ENCODE assay signal across 9 mouse cellular contexts in the genomic region with DNA sequence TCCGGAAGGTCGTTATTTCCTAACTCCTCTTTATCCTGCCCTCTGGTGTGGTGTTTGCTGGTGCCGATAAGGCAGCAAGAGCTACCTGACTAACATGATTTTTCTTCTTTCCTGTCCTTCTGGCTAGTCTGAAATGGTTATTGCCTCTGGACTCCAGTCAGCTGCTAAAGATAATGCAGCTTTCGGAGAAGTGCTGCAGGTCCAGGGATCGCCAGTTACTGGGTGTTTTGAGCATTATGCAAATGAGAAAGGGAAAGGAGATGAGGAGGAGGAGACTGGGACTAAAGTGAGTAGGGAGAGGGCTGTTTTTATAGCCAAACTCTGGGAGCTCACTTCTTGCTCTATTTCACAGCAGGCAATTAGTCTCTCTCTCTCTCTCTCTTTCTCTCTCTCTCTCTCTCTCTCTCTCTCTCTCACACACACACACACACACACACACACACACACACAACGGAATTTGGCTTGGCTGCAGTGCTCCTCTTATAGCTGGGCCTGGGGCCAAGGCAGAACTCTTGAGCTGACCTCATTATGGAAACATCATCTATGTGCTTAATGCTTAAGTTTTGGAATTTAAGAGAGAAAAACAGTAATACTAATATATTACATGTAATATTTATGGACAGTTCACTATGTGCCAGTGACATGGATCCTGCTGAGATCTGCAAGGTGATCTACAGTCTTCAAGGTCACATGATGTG.
DNase-seq lines count a peak whose midpoint lies in the region; ATAC-seq and TF ChIP-seq lines count a peak whose summit lies in the region.
"Had no signal": no experiment of that assay in that cellular context is flagged by ENCODE, and none has a peak within 500 bp of the region (broad histone marks: within the 10 kb centered on the region; RNA-seq: fewer than 3 reads in every experiment).

No protein-coding gene starts in this region.

- H3K27ac ChIP-seq in forebrain, embryonic 11.5 days (ENCODE audit: low read depth, low read length) = no peak overlapping the region
- H3K27ac ChIP-seq in forebrain, embryonic 16.5 days (ENCODE audit: low read length) = no peak overlapping the region
- H3K27ac ChIP-seq in kidney, embryonic 15.5 days = peak overlapping the region; percentile 46
- H3K27ac ChIP-seq in kidney, adult 2 months (ENCODE audit: insufficient read depth, low read depth, low read length) = no peak overlapping the region
- H3K27ac ChIP-seq in embryonic fibroblast, embryonic 13.5 days (ENCODE audit: insufficient read depth, low read length) = 0 out of 2 replicates have a peak overlapping the region, but pooled peaks have one; percentile 1
- H3K27ac ChIP-seq: midbrain, embryonic 12.5 days had no signal

- TF ChIP-seq POLR2A in kidney, adult 2 months (IDR thresholded peaks at IDR 0.05; ENCODE audit: low read depth, low read length) = no peak
- TF ChIP-seq POLR2A in embryonic fibroblast, embryonic 13.5 days (IDR thresholded peaks at IDR 0.05; ENCODE audit: low read depth, low read length) = no peak

- no peak for ATAC-seq in forebrain, embryonic 11.5 days (replicated peaks; ENCODE audit: low FRiP score)
- ATAC-seq in forebrain, embryonic 16.5 days = no peak
- ATAC-seq in kidney, embryonic 15.5 days (replicated peaks; ENCODE audit: low FRiP score) = peak; percentile 60

- H3K4me2 ChIP-seq in forebrain, embryonic 11.5 days (ENCODE audit: low read depth, low read length, severe bottlenecking) = peak overlapping the region; percentile 8; the same call in 1 of the 2 replicates
- no peak overlapping the region for H3K4me2 ChIP-seq in forebrain, embryonic 16.5 days (ENCODE audit: low read length)
- peak overlapping the region; percentile 45 for H3K4me2 ChIP-seq in kidney, embryonic 15.5 days
- H3K4me2 ChIP-seq: midbrain, embryonic 12.5 days had no signal

- no peak overlapping the region for H3K9ac ChIP-seq in forebrain, embryonic 11.5 days (ENCODE audit: low read length)
- H3K9ac ChIP-seq in forebrain, embryonic 16.5 days (replicated peaks; ENCODE audit: low read depth, low read length) = no peak overlapping the region
- H3K9ac ChIP-seq in kidney, embryonic 15.5 days = no peak overlapping the region
- H3K9ac ChIP-seq: midbrain, embryonic 12.5 days had no signal

- no peak for DNase-seq in forebrain, embryonic 11.5 days (ENCODE audit: low spot score)
- no peak for DNase-seq in kidney, adult 2 months
- DNase-seq in lung, postnatal 36 days = peak; percentile 17
- DNase-seq in T-cell, adult 2 months (ENCODE audit: low spot score) = no peak
- DNase-seq in adrenal gland, postnatal 14 days = no peak

- 34% methylated on average over 6 of the region's 6 CpGs for WGBS in forebrain, embryonic 11.5 days
- WGBS in forebrain, embryonic 16.5 days = 18% methylated on average over 6 of the region's 6 CpGs
- WGBS in kidney, embryonic 15.5 days = 14% methylated on average over 6 of the region's 6 CpGs
- WGBS in kidney, adult 2 months = 27% methylated on average over 6 of the region's 6 CpGs

- H3K9me3 ChIP-seq in forebrain, embryonic 11.5 days (ENCODE audit: control insufficient read depth, low read length) = no peaks in the 10 kb centered on the region
- no peaks in the 10 kb centered on the region for H3K9me3 ChIP-seq in forebrain, embryonic 16.5 days (ENCODE audit: control insufficient read depth, low read length)
- H3K9me3 ChIP-seq in kidney, embryonic 15.5 days (replicated peaks) = no peaks in the 10 kb centered on the region
- H3K9me3 ChIP-seq: midbrain, embryonic 12.5 days had no signal

- TF ChIP-seq CTCF in kidney, adult 2 months (conservative IDR thresholded peaks at IDR 0.05; ENCODE audit: insufficient read depth, insufficient read length, low read depth, low read length) = no peak
- TF ChIP-seq CTCF in embryonic fibroblast, embryonic 13.5 days (IDR thresholded peaks at IDR 0.05; ENCODE audit: borderline replicate concordance, insufficient read depth, low read length) = no peak

- peaks cover 6% of the 10 kb centered on the region for H3K4me1 ChIP-seq in forebrain, embryonic 11.5 days (replicated peaks; ENCODE audit: control insufficient read depth, insufficient read depth, low read length)
- H3K4me1 ChIP-seq in forebrain, embryonic 16.5 days (replicated peaks; ENCODE audit: control insufficient read depth, insufficient read depth, low read length) = peaks cover 9% of the 10 kb centered on the region
- H3K4me1 ChIP-seq in kidney, embryonic 15.5 days = peaks cover 32% of the 10 kb centered on the region
- no peaks in the 10 kb centered on the region for H3K4me1 ChIP-seq in kidney, adult 2 months (ENCODE audit: control insufficient read depth, insufficient read depth, low read length)
- peaks cover 13% of the 10 kb centered on the region for H3K4me1 ChIP-seq in embryonic fibroblast, embryonic 13.5 days (ENCODE audit: control insufficient read depth, insufficient read depth, low read length)

- no peaks in the 10 kb centered on the region; the same call in 1 of the 2 replicates for H3K27me3 ChIP-seq in forebrain, embryonic 11.5 days (ENCODE audit: control insufficient read depth, insufficient read depth, low read length)
- no peaks in the 10 kb centered on the region for H3K27me3 ChIP-seq in forebrain, embryonic 16.5 days (replicated peaks; ENCODE audit: control insufficient read depth, insufficient read depth, low read length)
- H3K27me3 ChIP-seq in kidney, embryonic 15.5 days = no peaks in the 10 kb centered on the region
- no peaks in the 10 kb centered on the region for H3K27me3 ChIP-seq in kidney, adult 2 months (replicated peaks; ENCODE audit: control insufficient read depth, insufficient read depth, low read length)

- no peak overlapping the region for H3K4me3 ChIP-seq in forebrain, embryonic 11.5 days (ENCODE audit: low read depth, low read length)
- no peak overlapping the region for H3K4me3 ChIP-seq in forebrain, embryonic 16.5 days (replicated peaks; ENCODE audit: low read length)
- peak overlapping the region; percentile 7; the same call in 1 of the 2 replicates for H3K4me3 ChIP-seq in kidney, embryonic 15.5 days (replicated peaks)
- H3K4me3 ChIP-seq in kidney, adult 2 months (ENCODE audit: insufficient read depth, low read depth, low read length) = no peak overlapping the region
- H3K4me3 ChIP-seq in embryonic fibroblast, embryonic 13.5 days (ENCODE audit: insufficient read depth, low read length) = no peak overlapping the region
- H3K4me3 ChIP-seq: midbrain, embryonic 12.5 days had no signal

- no peaks in the 10 kb centered on the region for H3K36me3 ChIP-seq in forebrain, embryonic 11.5 days (ENCODE audit: control insufficient read depth, insufficient read depth, low read length)
- no peaks in the 10 kb centered on the region for H3K36me3 ChIP-seq in forebrain, embryonic 16.5 days (ENCODE audit: control insufficient read depth, insufficient read depth)
- no peaks in the 10 kb centered on the region for H3K36me3 ChIP-seq in kidney, embryonic 15.5 days
- H3K36me3 ChIP-seq in kidney, adult 2 months (ENCODE audit: control insufficient read depth, insufficient read depth, low read length) = no peaks in the 10 kb centered on the region
- H3K36me3 ChIP-seq: midbrain, embryonic 12.5 days had no signal

Comparison
In these comparisons a context has a peak if more than half of its experiments do, and no peak if none do; other contexts are left out.
1. H3K27ac ChIP-seq: peak in kidney, embryonic 15.5 days (single experiment) and embryonic fibroblast, embryonic 13.5 days (single experiment); none in forebrain, embryonic 11.5 days (single experiment), forebrain, embryonic 16.5 days (single experiment) and kidney, adult 2 months (single experiment).